Mouse (Mus musculus) cortical plate, adult 2 months (tissue): Measurements from ENCODE around the gene Pycr1.

Source experiments
- CTCF ChIP-seq: fragments of 200-500 bp; IDR thresholded peaks from 2 replicates; pipeline ENCODE4 v1.5.1; 2011; ENCODE audit warnings: mild to moderate bottlenecking, control low read depth, low read length; ENCODE audit not compliant: insufficient read depth; ENCODE audit errors: extremely low read depth
- POLR2A ChIP-seq: fragments of 200-500 bp; IDR thresholded peaks from 2 replicates; pipeline ENCODE4 v1.6.1; 2011; ENCODE audit warnings: mild to moderate bottlenecking, low read length, control low read depth; ENCODE audit not compliant: insufficient read depth; ENCODE audit errors: extremely low read depth

DNA sequence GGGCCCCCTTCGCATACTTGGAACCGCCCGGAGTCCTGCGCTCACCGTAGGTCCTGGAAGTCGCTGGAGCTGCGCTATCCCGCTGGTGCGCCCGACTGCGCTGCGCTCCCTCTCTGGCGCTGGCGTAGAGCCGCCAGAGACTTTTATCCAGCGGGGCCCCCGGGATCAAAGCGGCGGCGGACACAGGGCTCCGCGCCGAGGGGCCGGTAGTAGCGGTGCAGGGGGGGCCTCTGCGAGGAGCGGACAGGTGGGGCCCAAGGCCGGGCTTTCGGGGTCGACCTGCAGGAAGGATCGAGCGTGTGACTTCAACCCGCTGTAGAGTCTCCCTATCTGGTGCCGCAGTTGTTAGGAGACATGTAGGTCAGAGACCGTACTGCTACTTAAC lies 17.5 kb upstream of the Pycr1 start, which contains the start of gene Notum:
- TF ChIP-seq CTCF, result no peak
- TF ChIP-seq POLR2A, result no peak
